Mouse (Mus musculus) testis, adult 2 months (tissue): ENCODE results near the gene Ntrk1.

ENCODE experiments used
- CTCF ChIP-seq: fragments of 200-500 bp; IDR thresholded peaks from 2 replicates; pipeline ENCODE4 v1.5.1; 2012; ENCODE audit warnings: low read depth, mild to moderate bottlenecking, inconsistent platforms, low read length, moderate library complexity; ENCODE audit not compliant: control insufficient read depth, insufficient read depth, insufficient replicate concordance
- POLR2A ChIP-seq: fragments of 200-500 bp; IDR thresholded peaks from 2 replicates; pipeline ENCODE4 v1.6.1; 2012; ENCODE audit warnings: low read depth, mild to moderate bottlenecking, inconsistent platforms, low read length, moderate library complexity; ENCODE audit not compliant: control insufficient read depth

GRCm38 (mm10) chr3:87769506-87769905, 25.5 kb downstream of the Ntrk1 start:
- TF ChIP-seq CTCF (no peak), POLR2A (no peak)
